Comparison of ENCODE assay signal across 10 mouse cellular contexts in genomic region chr9:106225469-106226150, GRCm38 (mm10). TPM values are rescaled to one million over a fixed set of nuclear protein-coding genes. Genes with fewer than 3 reads are reported as not detected.
DNase-seq lines count a peak whose midpoint lies in the region; ATAC-seq and TF ChIP-seq lines count a peak whose summit lies in the region.
"Had no signal": no experiment of that assay in that cellular context is flagged by ENCODE, and none has a peak within 500 bp of the region (broad histone marks: within the 10 kb centered on the region; RNA-seq: fewer than 3 reads in every experiment).

No protein-coding gene starts in this region.

- H3K27me3 ChIP-seq in spleen, adult 2 months (ENCODE audit: control insufficient read depth, insufficient read depth, low read length), result no peaks in the 10 kb centered on the region
- peaks cover 35% of the 10 kb centered on the region for H3K27me3 ChIP-seq in liver, embryonic 11.5 days (replicated peaks; ENCODE audit: control insufficient read depth, insufficient read depth, low read length)
- no peaks in the 10 kb centered on the region for H3K27me3 ChIP-seq in stomach, postnatal 0 days (ENCODE audit: control insufficient read depth, insufficient read depth, low read length)

- no peak overlapping the region for H3K9ac ChIP-seq in liver, embryonic 11.5 days (ENCODE audit: low read depth, low read length)
- H3K9ac ChIP-seq in stomach, postnatal 0 days (ENCODE audit: low read length), result peak overlapping the region; percentile 52

- H3K9me3 ChIP-seq in liver, embryonic 11.5 days (ENCODE audit: control insufficient read depth, low read length), result no peaks in the 10 kb centered on the region
- H3K9me3 ChIP-seq in stomach, postnatal 0 days (ENCODE audit: control insufficient read depth, low read length), result no peaks in the 10 kb centered on the region

- no peak for TF ChIP-seq EP300 in stomach, postnatal 0 days (optimal IDR thresholded peaks at IDR 0.05)

- H3K27ac ChIP-seq in gastrocnemius, adult 2 months, result peak overlapping the region; percentile 56; the same call in 1 of the 2 replicates
- peak overlapping the region; percentile 39; the same call in 1 of the 2 replicates for H3K27ac ChIP-seq in spleen, adult 2 months (ENCODE audit: insufficient read depth, low read length)
- no peak overlapping the region for H3K27ac ChIP-seq in liver, embryonic 11.5 days (ENCODE audit: low read depth, low read length)
- H3K27ac ChIP-seq in stomach, postnatal 0 days (replicated peaks), result peak overlapping the region; percentile 70; the same call in 1 of the 2 replicates

- H3K4me3 ChIP-seq in gastrocnemius, adult 2 months, result peak overlapping the region; percentile 70
- H3K4me3 ChIP-seq in spleen, adult 2 months (ENCODE audit: extremely low read depth, insufficient read depth, insufficient read length), result peak overlapping the region; percentile 49
- peak overlapping the region; percentile 37 for H3K4me3 ChIP-seq in liver, embryonic 11.5 days (ENCODE audit: low read depth, low read length)
- H3K4me3 ChIP-seq in stomach, postnatal 0 days (ENCODE audit: low read depth, low read length), result peak overlapping the region; percentile 29
- H3K4me3 ChIP-seq: myocyte had no signal

- WGBS in spleen, adult 2 months, result 56% methylated on average over 24 of the region's 24 CpGs
- 54% methylated on average over 24 of the region's 24 CpGs for WGBS in liver, embryonic 11.5 days
- 63% methylated on average over 24 of the region's 24 CpGs for WGBS in stomach, postnatal 0 days

- ATAC-seq in liver, embryonic 11.5 days (replicated peaks; ENCODE audit: low FRiP score), result no peak
- no peak for ATAC-seq in stomach, postnatal 0 days (ENCODE audit: low FRiP score, low TSS enrichment)
- ATAC-seq in cerebellum, adult (ENCODE audit: insufficient number of reproducible peaks, low FRiP score, low TSS enrichment), result no peak

- H3K4me2 ChIP-seq in liver, embryonic 11.5 days, result peak overlapping the region; percentile 68
- peak overlapping the region; percentile 59 for H3K4me2 ChIP-seq in stomach, postnatal 0 days (replicated peaks; ENCODE audit: low read depth)

- peak; percentile 18 for DNase-seq in gastrocnemius, adult 2 months
- DNase-seq in gastrocnemius, postnatal 4 days (ENCODE audit: low spot score in 2 of 2), result no peak
- no peak for DNase-seq in spleen, adult 2 months (ENCODE audit: low read depth in 1 of 2, low spot score in 2 of 2)
- DNase-seq in spleen, postnatal 36 days (ENCODE audit: low spot score in 2 of 2), result no peak
- DNase-seq in liver, embryonic 11.5 days (ENCODE audit: low spot score), result no peak
- no peak for DNase-seq in stomach, postnatal 0 days (ENCODE audit: low spot score)
- no peak for DNase-seq in cerebellum, adult 9-11 months
- DNase-seq: gastrocnemius, postnatal 25 days had no signal

- H3K36me3 ChIP-seq in spleen, adult 2 months (ENCODE audit: control insufficient read depth, insufficient read depth, low read length), result peaks cover 26% of the 10 kb centered on the region
- H3K36me3 ChIP-seq in liver, embryonic 11.5 days (ENCODE audit: control insufficient read depth, insufficient read depth, low read length), result no peaks in the 10 kb centered on the region
- no peaks in the 10 kb centered on the region for H3K36me3 ChIP-seq in stomach, postnatal 0 days (ENCODE audit: control insufficient read depth, insufficient read depth, low read length)

- TF ChIP-seq POLR2A in spleen, adult 2 months (IDR thresholded peaks at IDR 0.05; ENCODE audit: low read depth, low read length), result no peak

- intact Hi-C loops in gastrocnemius, adult 2 months (cut with DNase I), result no loop called here

- H3K4me1 ChIP-seq in spleen, adult 2 months (ENCODE audit: control insufficient read depth, insufficient read depth, insufficient read length), result peaks cover 50% of the 10 kb centered on the region
- peaks cover 21% of the 10 kb centered on the region for H3K4me1 ChIP-seq in liver, embryonic 11.5 days (replicated peaks; ENCODE audit: control insufficient read depth, insufficient read depth, low read length)
- H3K4me1 ChIP-seq in stomach, postnatal 0 days (replicated peaks; ENCODE audit: control insufficient read depth, insufficient read depth), result 0 out of 2 replicates have a peak, but pooled peaks cover 4% of the 10 kb centered on the region

- TF ChIP-seq CTCF in gastrocnemius, adult 2 months (IDR thresholded peaks at IDR 0.05), result no peak
- TF ChIP-seq CTCF in spleen, adult 2 months (IDR thresholded peaks at IDR 0.05; ENCODE audit: extremely low read depth, insufficient read depth, insufficient read length, insufficient replicate concordance), result no peak
- TF ChIP-seq CTCF in stomach, postnatal 0 days (IDR thresholded peaks at IDR 0.05; ENCODE audit: low read depth), result no peak

RNA-seq across cellular contexts. Expression of gene Tlr9, which starts 3.2 kb away (rescaled TPM):
- under 1 TPM; 0.17 to 0.23 TPM for total RNA-seq in gastrocnemius, adult 2 months (2021)
- 1 to 10 TPM in 1 of 2 experiments, under 1 TPM in 1; 0.88 to 1.1 TPM for total RNA-seq in gastrocnemius, postnatal 4 days (2021)
- polyA plus RNA-seq in spleen, adult 2 months (2012; rRNA removed), result 65.3 and 90.7 TPM in 2 replicates
- polyA plus RNA-seq in liver, embryonic 11.5 days (2014; fragmentation: Nextera tagmentation; extraction: Ambion mirVana), result not detected in 2 replicates
- polyA plus RNA-seq in stomach, postnatal 0 days (2015; fragmentation: Nextera tagmentation; extraction: Ambion mirVana), result 0.05 and 0.07 TPM in 2 replicates
- polyA plus RNA-seq: myocyte had no signal

RNA-seq across cellular contexts. Expression of gene Twf2, which starts 22.7 kb away (rescaled TPM):
- total RNA-seq in gastrocnemius, adult 2 months (2021), result 100 to 1,000 TPM; 127 to 210 TPM
- 100 to 1,000 TPM in 1 of 2 experiments, 10 to 100 TPM in 1; 92.7 to 105 TPM for total RNA-seq in gastrocnemius, postnatal 4 days (2021)
- 90.9 and 93.3 TPM in 2 replicates for polyA plus RNA-seq in spleen, adult 2 months (2012; rRNA removed)
- 58.4 and 61.1 TPM in 2 replicates for polyA plus RNA-seq in liver, embryonic 11.5 days (2014; fragmentation: Nextera tagmentation; extraction: Ambion mirVana)
- 27.1 and 27.7 TPM in 2 replicates for polyA plus RNA-seq in stomach, postnatal 0 days (2015; fragmentation: Nextera tagmentation; extraction: Ambion mirVana)

RNA-seq across cellular contexts. Expression of gene Alas1, which starts 22.8 kb away (rescaled TPM):
- 100 to 1,000 TPM; 209 to 290 TPM for total RNA-seq in gastrocnemius, adult 2 months (2021)
- 100 to 1,000 TPM; 127 to 159 TPM for total RNA-seq in gastrocnemius, postnatal 4 days (2021)
- 29.6 and 39.5 TPM in 2 replicates for polyA plus RNA-seq in spleen, adult 2 months (2012; rRNA removed)
- polyA plus RNA-seq in liver, embryonic 11.5 days (2014; fragmentation: Nextera tagmentation; extraction: Ambion mirVana), result 57.4 and 67.9 TPM in 2 replicates
- 145 and 152 TPM in 2 replicates for polyA plus RNA-seq in stomach, postnatal 0 days (2015; fragmentation: Nextera tagmentation; extraction: Ambion mirVana)

RNA-seq across cellular contexts. Expression of gene Ppm1m, which starts 26.1 kb away (rescaled TPM):
- 1 to 10 TPM; 2.1 to 5.2 TPM for total RNA-seq in gastrocnemius, adult 2 months (2021)
- 10 to 100 TPM; 16.7 to 20.8 TPM for total RNA-seq in gastrocnemius, postnatal 4 days (2021)
- 87.4 and 95.8 TPM in 2 replicates for polyA plus RNA-seq in spleen, adult 2 months (2012; rRNA removed)
- polyA plus RNA-seq in liver, embryonic 11.5 days (2014; fragmentation: Nextera tagmentation; extraction: Ambion mirVana), result 25.3 and 26.9 TPM in 2 replicates
- polyA plus RNA-seq in stomach, postnatal 0 days (2015; fragmentation: Nextera tagmentation; extraction: Ambion mirVana), result 15.2 and 16.5 TPM in 2 replicates

RNA-seq across cellular contexts. Expression of gene Wdr82, which starts 54.9 kb away (rescaled TPM):
- 10 to 100 TPM; 19.4 to 25.9 TPM for total RNA-seq in gastrocnemius, adult 2 months (2021)
- 10 to 100 TPM; 60.3 to 62.5 TPM for total RNA-seq in gastrocnemius, postnatal 4 days (2021)
- 41.3 and 53.3 TPM in 2 replicates for polyA plus RNA-seq in spleen, adult 2 months (2012; rRNA removed)
- 18.8 TPM in 2 replicates for polyA plus RNA-seq in liver, embryonic 11.5 days (2014; fragmentation: Nextera tagmentation; extraction: Ambion mirVana)
- 9.1 and 10.3 TPM in 2 replicates for polyA plus RNA-seq in stomach, postnatal 0 days (2015; fragmentation: Nextera tagmentation; extraction: Ambion mirVana)

Comparison
In these comparisons a context has a peak if more than half of its experiments do, and no peak if none do; other contexts are left out.
1. RNA of gene Tlr9, which starts 3.2 kb away (polyA plus RNA-seq): 65.3 to 90.7 TPM in spleen, adult 2 months; 0.05 to 0.07 TPM in stomach, postnatal 0 days and not detected in liver, embryonic 11.5 days; every median in the first group is over 10 times any median in the second.
2. Peak in every context shown above with its lines, with median percentiles within 50 percentile points of each other: H3K4me3 ChIP-seq.